Mouse (Mus musculus) fibroblast of lung, adult 2 months (primary cell): ENCODE data around the gene Vmn1r20.
"Not testable (repeated sequence)": the region's sequence is repeated elsewhere in the genome, so short reads cannot be mapped to it uniquely, and the experiment has no call there.

ENCODE experiments used
- DNase-seq: peaks from one replicate; pipeline ENCODE4 v3.0.0-alpha.2; 2011; ENCODE audit warnings: low read depth

Gene Vmn1r20

GRCm38 (mm10) chr6:57428630-57429029, at the start of gene Vmn1r20:
TSS of gene Vmn1r20 (plus strand) at chr6:57428930.
- no peak for DNase-seq

- no peak for DNase-seq
These were observed 33.0 kb upstream of the Vmn1r20 start, which contains the start of gene Vmn1r18 for GRCm38 (mm10) chr6:57395683-57396082. TSS of gene Vmn1r18 (minus strand) at chr6:57395783.

GRCm38 (mm10) chr6:57403480-57403879, 25.2 kb upstream of the Vmn1r20 start, which contains the start of gene Vmn1r19:
TSS of gene Vmn1r19 (plus strand) at chr6:57403780.
- DNase-seq = not testable (repeated sequence)

GRCm38 (mm10) chr6:57431196-57431595, 2.5 kb downstream of the Vmn1r20 start:
- DNase-seq = no peak

GRCm38 (mm10) chr6:57468161-57468560, 39.4 kb downstream of the Vmn1r20 start:
- DNase-seq = not testable (repeated sequence)
